Mouse (Mus musculus) hindbrain, embryonic 11.5 days (tissue): ENCODE results near the gene Gzmg. TPM values are rescaled to one million over a fixed set of nuclear protein-coding genes. Genes with fewer than 3 reads are reported as not detected.
"Not testable (repeated sequence)": the region's sequence is repeated elsewhere in the genome, so short reads cannot be mapped to it uniquely, and the experiment has no call there.

Experiments
- ATAC-seq: fragments of 200-750 bp; cut with Nextera tagmentation; 2 replicates; pipeline ENCODE4 v1.8.0; 2017; ENCODE audit warnings: mild to moderate bottlenecking, moderate TSS enrichment, moderate library complexity; ENCODE audit not compliant: low FRiP score
- DNase-seq: peaks from one replicate; pipeline ENCODE4 v3.0.0-alpha.2; 2015; ENCODE audit warnings: low spot score
- H3K27ac ChIP-seq: fragments of 300-500 bp; sonication (generic); 2 replicates; pipeline ENCODE4 v1.5.1; 2014; ENCODE audit warnings: mild to moderate bottlenecking, low read depth, low read length
- H3K27me3 ChIP-seq: fragments of 300-500 bp; sonication (generic); 2 replicates; pipeline ENCODE4 v1.6.1; 2014; ENCODE audit warnings: mild to moderate bottlenecking, low read length, moderate library complexity, mixed read lengths; ENCODE audit not compliant: control insufficient read depth, insufficient read depth
- H3K36me3 ChIP-seq: fragments of 300-500 bp; sonication (generic); 2 replicates; pipeline ENCODE4 v1.6.1; 2014; ENCODE audit warnings: mild to moderate bottlenecking, low read length, moderate library complexity, mixed read lengths; ENCODE audit not compliant: control insufficient read depth, insufficient read depth
- H3K4me1 ChIP-seq: fragments of 300-500 bp; sonication (generic); replicated peaks from 2 replicates; pipeline ENCODE4 v1.6.1; 2014; ENCODE audit warnings: low read length, mixed read lengths; ENCODE audit not compliant: control insufficient read depth, insufficient read depth
- H3K4me2 ChIP-seq: fragments of 300-500 bp; sonication (generic); replicated peaks from 2 replicates; pipeline ENCODE4 v1.6.1; 2014; ENCODE audit warnings: mild to moderate bottlenecking, low read depth, low read length
- H3K4me3 ChIP-seq: fragments of 300-500 bp; sonication (generic); 2 replicates; pipeline ENCODE4 v1.5.1; 2014; ENCODE audit warnings: low read depth, low read length
- H3K9ac ChIP-seq: fragments of 300-500 bp; sonication (generic); 2 replicates; pipeline ENCODE4 v1.6.1; 2014; ENCODE audit warnings: low read depth, low read length
- H3K9me3 ChIP-seq: fragments of 300-500 bp; sonication (generic); 2 replicates; pipeline ENCODE4 v1.6.1; 2016; ENCODE audit warnings: low read length; ENCODE audit not compliant: control insufficient read depth
- WGBS: fragments of 180-500 bp; shearing (Covaris S2); extraction: QIAGEN DNeasy Blood & Tissue Kit; methylation state at CpG from one replicate; pipeline ENCODE4 v1.1.7; 2014; 5-methylcytosine and 5-hydroxymethylcytosine counted together
- polyA plus RNA-seq: library from polyadenylated mRNA; unstranded; fragments of >200 nt; fragmentation: Nextera tagmentation; extraction: Ambion mirVana; gene quantifications from 2 replicates; pipeline ENCODE4 v1.2.1, GENCODE M21; 2014

The Gzmg gene
- polyA plus RNA-seq = not detected in 2 replicates

- H3K4me1 ChIP-seq, H3K4me2 ChIP-seq, H3K9me3 ChIP-seq, H3K9ac ChIP-seq, DNase-seq, H3K27me3 ChIP-seq, H3K36me3 ChIP-seq, H3K27ac ChIP-seq, ATAC-seq, H3K4me3 ChIP-seq: not testable (repeated sequence)
- 71% methylated on average over 2 of the region's 2 CpGs for WGBS
Observed at GRCm38 (mm10) chr14:56159479-56159878, at the start of gene Gzmg. Gzmg (minus strand) TSS chr14:56159579.

GRCm38 (mm10) chr14:56205613-56206012 lies 46.2 kb upstream of the Gzmg start:
- WGBS = 95% methylated on average over 1 of the region's 1 CpGs
- H3K27ac ChIP-seq = no peak overlapping the region
- no peaks in the 10 kb centered on the region for H3K27me3 ChIP-seq
- no peak overlapping the region for H3K4me3 ChIP-seq
- H3K9ac ChIP-seq = no peak overlapping the region
- ATAC-seq = no peak
- no peak overlapping the region for H3K4me2 ChIP-seq
- H3K9me3 ChIP-seq = no peaks in the 10 kb centered on the region
- no peak for DNase-seq
- H3K4me1 ChIP-seq = no peaks in the 10 kb centered on the region
- H3K36me3 ChIP-seq = no peaks in the 10 kb centered on the region

GRCm38 (mm10) chr14:56205021-56205420 lies 45.6 kb upstream of the Gzmg start:
- not testable (repeated sequence) for H3K4me1 ChIP-seq, H3K27ac ChIP-seq, ATAC-seq, H3K36me3 ChIP-seq, H3K4me2 ChIP-seq, H3K9ac ChIP-seq, H3K4me3 ChIP-seq, H3K9me3 ChIP-seq, H3K27me3 ChIP-seq
- peak; percentile 68 for DNase-seq
- 40% methylated on average over 5 of the region's 5 CpGs for WGBS

GRCm38 (mm10) chr14:56203975-56204374 lies 44.6 kb upstream of the Gzmg start:
- Histone ChIP-seq H3K4me1 (no peaks in the 10 kb centered on the region), H3K27ac (no peak overlapping the region), H3K4me2 (no peak overlapping the region), H3K27me3 (no peaks in the 10 kb centered on the region), H3K4me3 (no peak overlapping the region), H3K9me3 (no peaks in the 10 kb centered on the region), H3K9ac (no peak overlapping the region), H3K36me3 (no peaks in the 10 kb centered on the region)
- DNase-seq (peak; percentile 78), ATAC-seq (no peak)
- WGBS = 16% methylated on average over 2 of the region's 2 CpGs

- H3K36me3 ChIP-seq = no peaks in the 10 kb centered on the region
- H3K4me1 ChIP-seq = no peaks in the 10 kb centered on the region
- no peak for DNase-seq
- 58% methylated on average over 6 of the region's 6 CpGs for WGBS
- H3K9ac ChIP-seq = no peak overlapping the region
- no peak overlapping the region for H3K4me2 ChIP-seq
- no peak overlapping the region for H3K27ac ChIP-seq
- no peak overlapping the region for H3K4me3 ChIP-seq
- ATAC-seq = no peak
- H3K27me3 ChIP-seq = no peaks in the 10 kb centered on the region
- H3K9me3 ChIP-seq = no peaks in the 10 kb centered on the region
Observed at GRCm38 (mm10) chr14:56186946-56187345, 27.6 kb upstream of the Gzmg start.

GRCm38 (mm10) chr14:56186521-56186920 lies 27.1 kb upstream of the Gzmg start:
- no peak for DNase-seq
- Histone ChIP-seq H3K27ac (no peak overlapping the region), H3K4me3 (no peak overlapping the region), H3K9me3 (no peaks in the 10 kb centered on the region), H3K27me3 (no peaks in the 10 kb centered on the region), H3K36me3 (no peaks in the 10 kb centered on the region), H3K9ac (no peak overlapping the region), H3K4me1 (no peaks in the 10 kb centered on the region), H3K4me2 (no peak overlapping the region)
- 76% methylated on average over 5 of the region's 5 CpGs for WGBS
- no peak for ATAC-seq

- H3K4me3 ChIP-seq, ATAC-seq, H3K4me2 ChIP-seq, H3K36me3 ChIP-seq, H3K27ac ChIP-seq, H3K9me3 ChIP-seq, H3K27me3 ChIP-seq, H3K9ac ChIP-seq, H3K4me1 ChIP-seq: not testable (repeated sequence)
- DNase-seq = peak; percentile 75
- 29% methylated on average over 8 of the region's 8 CpGs for whole genome bisulfite sequencing
Observed at GRCm38 (mm10) chr14:56177651-56178050, 18.3 kb upstream of the Gzmg start.

- no peak within 1 kb of the TSS for H3K4me2 ChIP-seq
- no peaks in the 10 kb centered on the region for H3K36me3 ChIP-seq
- DNase-seq (no peak), ATAC-seq (no peak)
- no peaks in the 10 kb centered on the region for H3K4me1 ChIP-seq
- H3K4me3 ChIP-seq = no peak within 1 kb of the TSS
- H3K9me3 ChIP-seq = no peaks in the 10 kb centered on the region
- H3K27me3 ChIP-seq = no peaks in the 10 kb centered on the region
- no peak within 1 kb of the TSS for H3K9ac ChIP-seq
- 90% methylated on average over 5 of the region's 5 CpGs for WGBS
- H3K27ac ChIP-seq = no peak within 1 kb of the TSS
Observed at GRCm38 (mm10) chr14:56174499-56174898, 15.1 kb upstream of the Gzmg start, which contains the start of gene Gzmn. Gzmn (minus strand) TSS chr14:56174599.

GRCm38 (mm10) chr14:56173396-56173795 lies 14.0 kb upstream of the Gzmg start:
- Histone ChIP-seq H3K9ac (no peak overlapping the region), H3K27me3 (no peaks in the 10 kb centered on the region), H3K4me2 (no peak overlapping the region), H3K4me1 (no peaks in the 10 kb centered on the region), H3K36me3 (no peaks in the 10 kb centered on the region), H3K9me3 (no peaks in the 10 kb centered on the region), H3K27ac (no peak overlapping the region), H3K4me3 (no peak overlapping the region)
- ATAC-seq (no peak), DNase-seq (no peak)
- 91% methylated on average over 6 of the region's 6 CpGs for WGBS
